Mouse (Mus musculus) gonadal fat pad, adult 2 months (tissue): ENCODE data around the gene Edrf1. TPM values are rescaled to one million over a fixed set of nuclear protein-coding genes. Genes with fewer than 3 reads are reported as not detected.
"Not testable (repeated sequence)": the region's sequence is repeated elsewhere in the genome, so short reads cannot be mapped to it uniquely, and the experiment has no call there.

Experiments used
- DNase-seq: peaks from one replicate; pipeline ENCODE4 v3.0.0-alpha.2; 2012; ENCODE audit warnings: low read depth
- polyA plus RNA-seq: library from polyadenylated mRNA; depleted of rRNA; stranded (reverse); fragments of >200 nt; gene quantifications from 2 replicates; pipeline ENCODE4 v1.2.3, GENCODE M21; 2012

The Edrf1 gene
- polyA plus RNA-seq, 1 experiment, result 11.7 TPM

GRCm38 (mm10) chr7:133645716-133646115 lies 8.4 kb downstream of the Edrf1 start:
- DNase-seq, result no peak

- no peak for DNase-seq
Observed at GRCm38 (mm10) chr7:133662467-133662866, 25.1 kb downstream of the Edrf1 start.

- DNase-seq, result no peak
Observed at GRCm38 (mm10) chr7:133669071-133669470, 31.7 kb downstream of the Edrf1 start.

GRCm38 (mm10) chr7:133669946-133670345 lies 32.6 kb downstream of the Edrf1 start:
- no peak for DNase-seq

- DNase-seq, result no peak
Observed at GRCm38 (mm10) chr7:133670846-133671245, 33.5 kb downstream of the Edrf1 start.

GRCm38 (mm10) chr7:133676002-133676401 lies 38.7 kb downstream of the Edrf1 start:
- DNase-seq, result no peak

GRCm38 (mm10) chr7:133678716-133679115 lies 41.4 kb downstream of the Edrf1 start:
- no peak for DNase-seq

- no peak for DNase-seq
Observed at GRCm38 (mm10) chr7:133679439-133679838, 42.1 kb downstream of the Edrf1 start.

GRCm38 (mm10) chr7:133679961-133680360 lies 42.6 kb downstream of the Edrf1 start, which contains the start of gene Mmp21:
TSS of gene Mmp21 (minus strand) at chr7:133680061.
- DNase-seq, result no peak

GRCm38 (mm10) chr7:133683626-133684025 lies 46.3 kb downstream of the Edrf1 start:
- DNase-seq, result no peak

GRCm38 (mm10) chr7:133684110-133684509 lies 46.8 kb downstream of the Edrf1 start:
- no peak for DNase-seq

- no peak for DNase-seq
Observed at GRCm38 (mm10) chr7:133684701-133685100, 47.4 kb downstream of the Edrf1 start.

- not testable (repeated sequence) for DNase-seq
Observed at GRCm38 (mm10) chr7:133685644-133686043, 48.3 kb downstream of the Edrf1 start.

GRCm38 (mm10) chr7:133698021-133698709 lies 60.8 kb downstream of the Edrf1 start:
- no peak for DNase-seq

- no peak for DNase-seq
Observed at GRCm38 (mm10) chr7:133699885-133700284, 62.5 kb downstream of the Edrf1 start.

- DNase-seq, result no peak
Observed at GRCm38 (mm10) chr7:133701366-133701765, 64.0 kb downstream of the Edrf1 start.

- no peak for DNase-seq
Observed at GRCm38 (mm10) chr7:133702333-133702732, 65.0 kb downstream of the Edrf1 start.

- no peak for DNase-seq
Observed at GRCm38 (mm10) chr7:133703906-133704305, 66.6 kb downstream of the Edrf1 start.

- no peak for DNase-seq
Observed at GRCm38 (mm10) chr7:133707301-133707700, 70.0 kb downstream of the Edrf1 start.

GRCm38 (mm10) chr7:133715387-133715786 lies 78.0 kb downstream of the Edrf1 start:
- DNase-seq, result peak; percentile 82

- no peak for DNase-seq
Observed at GRCm38 (mm10) chr7:133718580-133718979, 81.2 kb downstream of the Edrf1 start.

GRCm38 (mm10) chr7:133720616-133721015 lies 83.3 kb downstream of the Edrf1 start:
- no peak for DNase-seq
